Mouse (Mus musculus) brain, adult 10 weeks (tissue): Measurements from ENCODE around the gene Cggbp1. TPM values are rescaled to one million over a fixed set of nuclear protein-coding genes. Genes with fewer than 3 reads are reported as not detected.

Experiments used
- polyA plus RNA-seq: library from polyadenylated mRNA; stranded (reverse); fragments of 350-450 nt; fragmentation: Illumina TruSeq; extraction: RNeasy Lipid Tissue Mini Kit (QIAGEN cat#74804); gene quantifications from one replicate; pipeline ENCODE4 v1.2.3, GENCODE M21; 2015; ENCODE audit warnings: low read depth, low replicate concordance

The Cggbp1 gene
- polyA plus RNA-seq = 43.0 TPM

DNA sequence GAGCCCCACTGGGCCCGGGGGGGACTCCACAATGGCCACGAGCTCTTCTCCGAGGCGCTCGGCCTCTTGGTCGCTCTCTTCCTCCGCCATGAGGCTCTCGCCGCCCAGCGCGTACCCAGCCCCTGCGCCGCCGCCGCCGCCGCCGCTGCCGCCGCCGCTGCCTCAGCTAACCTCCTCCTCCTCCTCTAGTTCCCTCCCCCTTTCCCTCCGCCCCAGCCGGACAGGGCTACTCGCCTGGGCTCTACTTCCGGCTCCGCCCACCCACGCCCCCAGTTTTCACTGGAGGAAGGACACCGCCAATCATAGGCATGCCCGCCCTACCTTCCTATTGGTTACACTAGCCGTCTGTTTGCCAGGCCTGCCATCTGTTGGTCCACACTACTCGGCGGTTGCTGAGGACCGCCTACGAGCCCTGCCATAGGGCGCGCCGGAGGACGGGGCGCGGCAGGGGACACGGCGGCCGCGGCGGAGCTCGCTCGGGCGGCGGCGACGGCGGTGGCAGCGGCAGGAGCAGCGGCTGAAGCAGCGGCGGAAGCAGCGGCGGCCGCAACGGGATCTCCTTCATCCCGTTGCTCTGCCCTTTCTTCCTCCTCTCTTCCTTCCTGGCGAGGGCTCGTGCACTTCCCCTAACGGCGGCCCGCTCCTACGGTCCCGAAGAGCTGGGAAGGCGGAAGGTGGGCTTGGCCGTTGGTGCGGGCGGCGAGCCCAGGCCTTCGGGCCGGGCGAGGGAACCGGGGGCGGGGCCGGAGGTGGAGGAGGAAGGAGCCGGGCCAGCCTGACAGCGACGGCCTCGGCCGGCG, at the start of gene Cggbp1, which contains the start of gene Zfp654:
Cggbp1 (plus strand) TSS at position 434 of the 800 bp plus-strand sequence.
Zfp654 (minus strand) TSS at position 90 of the 800 bp plus-strand sequence.

Other genes with a start within 250 kb of the Cggbp1 start
- not detected for gene Csnka2ip, start 249.6 kb upstream of the Cggbp1 start, polyA plus RNA-seq
- gene 4930453N24Rik, start 80.8 kb upstream of the Cggbp1 start, polyA plus RNA-seq = 20.8 TPM
- 14.1 TPM for gene Zfp654, start 344 bp upstream of the Cggbp1 start, polyA plus RNA-seq